Mouse (Mus musculus) frontal cortex, postnatal 25 days (tissue): ENCODE results near the gene Atg101.
A peak's percentile ranks its signal among the peaks of the same experiment; 100 is the strongest.

Source experiments
- DNase-seq, 2 experiments: peaks; one replicate each; pipeline ENCODE4 v3.0.0; 2022; ENCODE audit warnings: low spot score in 2 of 2

Gene Atg101

GRCm38 (mm10) chr15:101283911-101284750 lies at the start of gene Atg101:
Gene Atg101, plus strand, starts transcription at chr15:101284272.
- peak; percentile 77 to 83 for DNase-seq

GRCm38 (mm10) chr15:101234611-101235341 lies 49.3 kb upstream of the Atg101 start:
- no peak for DNase-seq

- DNase-seq, result no peak
These were observed 48.8 kb upstream of the Atg101 start for GRCm38 (mm10) chr15:101235342-101235698.

- DNase-seq, result no peak
These were observed 48.2 kb upstream of the Atg101 start for GRCm38 (mm10) chr15:101235728-101236327.

GRCm38 (mm10) chr15:101236878-101237277 lies 47.2 kb upstream of the Atg101 start:
- DNase-seq, result no peak

- no peak for DNase-seq
These were observed 45.1 kb upstream of the Atg101 start for GRCm38 (mm10) chr15:101238885-101239511.

GRCm38 (mm10) chr15:101239821-101240220 lies 44.3 kb upstream of the Atg101 start:
- DNase-seq, result no peak

GRCm38 (mm10) chr15:101240799-101241204 lies 43.3 kb upstream of the Atg101 start:
- peak; percentile 92 to 95 for DNase-seq

- no peak for DNase-seq
These were observed 42.8 kb upstream of the Atg101 start for GRCm38 (mm10) chr15:101241236-101241635.

GRCm38 (mm10) chr15:101241853-101242252 lies 42.2 kb upstream of the Atg101 start:
- DNase-seq, result no peak

GRCm38 (mm10) chr15:101242645-101243044 lies 41.4 kb upstream of the Atg101 start:
- no peak for DNase-seq

GRCm38 (mm10) chr15:101244012-101244411 lies 40.1 kb upstream of the Atg101 start:
- no peak for DNase-seq

- peak; percentile 75 to 89 for DNase-seq
These were observed 37.6 kb upstream of the Atg101 start for GRCm38 (mm10) chr15:101246231-101247154.

- no peak for DNase-seq
These were observed 36.9 kb upstream of the Atg101 start for GRCm38 (mm10) chr15:101247155-101247498.

GRCm38 (mm10) chr15:101248029-101248710 lies 35.9 kb upstream of the Atg101 start:
- DNase-seq, result no peak

- DNase-seq, result no peak
These were observed 33.8 kb upstream of the Atg101 start for GRCm38 (mm10) chr15:101250220-101250800.

GRCm38 (mm10) chr15:101251930-101252329 lies 32.1 kb upstream of the Atg101 start:
- no peak for DNase-seq

GRCm38 (mm10) chr15:101252614-101253013 lies 31.5 kb upstream of the Atg101 start:
- no peak for DNase-seq

- DNase-seq, result no peak
These were observed 30.5 kb upstream of the Atg101 start for GRCm38 (mm10) chr15:101253563-101253885.
